Mouse (Mus musculus) bone marrow macrophage, adult 2 months (primary cell): ENCODE measurements around the gene Ggt5.

Experiments used
- CTCF ChIP-seq: IDR thresholded peaks from 2 replicates; pipeline ENCODE4 v1.5.1; 2012; ENCODE audit warnings: low read depth, mild to moderate bottlenecking, low read length, moderate library complexity
- POLR2A ChIP-seq: IDR thresholded peaks from 2 replicates; pipeline ENCODE4 v1.6.1; 2012; ENCODE audit warnings: mild to moderate bottlenecking, low read depth, low read length, borderline replicate concordance

DNA sequence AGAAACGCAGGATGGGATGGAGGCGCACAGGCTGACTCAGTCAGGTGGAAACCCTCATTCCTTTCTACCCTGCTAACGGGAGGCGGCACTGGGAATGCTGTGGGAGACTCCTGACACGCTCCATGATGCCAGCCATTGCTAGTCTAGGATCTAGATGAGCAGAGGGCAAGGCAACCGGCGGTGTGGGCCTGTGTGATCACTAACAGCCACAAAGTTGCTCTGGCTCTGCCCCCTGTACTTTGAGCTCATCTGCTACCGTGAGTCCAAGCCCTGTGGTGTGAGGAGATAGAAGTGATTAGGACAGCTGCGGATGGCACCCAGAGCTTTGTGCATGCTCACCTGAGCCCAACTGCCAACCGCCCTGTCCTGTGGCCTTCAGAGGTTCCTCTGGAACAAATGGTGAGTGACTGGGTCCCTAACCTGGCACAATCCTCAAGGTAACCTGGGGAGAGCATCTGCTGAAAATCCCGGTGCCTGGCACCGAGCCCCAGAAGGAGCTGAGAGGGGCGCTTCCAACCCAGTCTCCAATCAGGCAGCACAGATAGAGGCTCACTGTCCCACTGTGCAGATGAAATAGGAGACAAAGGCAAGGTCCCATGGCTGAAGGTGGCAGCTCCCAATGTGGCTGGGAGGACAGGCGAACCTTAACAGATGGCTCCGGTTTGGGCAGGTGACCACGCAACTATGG lies 62.4 kb downstream of the Ggt5 start:
- TF ChIP-seq POLR2A (no peak), CTCF (no peak)
